Mouse (Mus musculus): ENCODE measurements at regions not wholly inside any gene's neighbourhood (a gene's known extent, or its start where the extent isn't known, plus 50 kb on each side); places are given as distances from the start of the nearest gene placed in this dataset.

DNA sequence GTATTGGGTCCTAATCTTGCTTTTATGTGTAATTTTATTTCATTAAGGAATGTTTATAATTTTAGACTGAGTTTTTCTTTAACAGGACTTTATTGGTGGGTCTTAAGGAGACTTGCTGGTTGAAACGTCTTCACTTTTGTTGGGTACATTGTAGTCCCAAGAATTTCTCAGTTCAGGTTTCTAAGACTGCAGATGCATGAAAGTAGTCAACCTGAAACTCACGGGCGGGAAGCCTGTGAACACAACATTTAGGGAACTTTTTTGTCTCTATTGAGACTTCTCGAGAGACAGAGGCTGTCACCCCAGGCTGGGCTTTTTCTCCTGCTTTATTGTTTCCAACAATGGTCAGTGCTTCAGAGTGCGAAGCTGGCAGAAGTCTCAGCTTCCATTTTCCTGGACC, 152.5 kb upstream of the Ankrd55 start:
- Histone ChIP-seq H3K4me1 (ENCODE audit: control insufficient read depth in 2 of 2, insufficient read depth in 2 of 2, low read length in 2 of 2, poor library complexity in 1 of 2) (no peaks in the 10 kb centered on the region), H3K9me3 (ENCODE audit: control insufficient read depth, insufficient read depth, low read depth, low read length) (no peaks in the 10 kb centered on the region; the same call in 1 of the 2 replicates), H3K27ac (ENCODE audit: insufficient read depth, low read depth, low read length, poor library complexity, severe bottlenecking) (no peak overlapping the region), H3K9ac (ENCODE audit: insufficient read depth, low read depth, low read length, poor library complexity, severe bottlenecking) (no peak overlapping the region), H3K4me3 (ENCODE audit: insufficient read depth in 1 of 2, low read depth in 1 of 2, low read length in 2 of 2, poor library complexity in 1 of 2, severe bottlenecking in 1 of 2) (no peak overlapping the region), H3K36me3 (ENCODE audit: control insufficient read depth, insufficient read depth, low read length, poor library complexity, severe bottlenecking) (no peaks in the 10 kb centered on the region)
- in situ Hi-C loops (cut with MboI; ENCODE audit: low sequenced_read_pairs in 2 of 2, unreplicated experiment in 2 of 2), result no loop called here
- TF ChIP-seq ZNF384 (IDR thresholded peaks at IDR 0.05; ENCODE audit: low read depth, low read length) (no peak), ZC3H11A (IDR thresholded peaks at IDR 0.05; ENCODE audit: borderline replicate concordance, low read depth, low read length) (no peak), MAFK (IDR thresholded peaks at IDR 0.05; ENCODE audit: insufficient read depth, low read depth, low read length) (no peak), CHD2 (IDR thresholded peaks at IDR 0.05; ENCODE audit: low read depth, low read length) (no peak), HCFC1 (IDR thresholded peaks at IDR 0.05; ENCODE audit: borderline replicate concordance, insufficient read depth, low read length) (no peak)
- DNase-seq (ENCODE audit: low read depth, low spot score), result no peak

DNA sequence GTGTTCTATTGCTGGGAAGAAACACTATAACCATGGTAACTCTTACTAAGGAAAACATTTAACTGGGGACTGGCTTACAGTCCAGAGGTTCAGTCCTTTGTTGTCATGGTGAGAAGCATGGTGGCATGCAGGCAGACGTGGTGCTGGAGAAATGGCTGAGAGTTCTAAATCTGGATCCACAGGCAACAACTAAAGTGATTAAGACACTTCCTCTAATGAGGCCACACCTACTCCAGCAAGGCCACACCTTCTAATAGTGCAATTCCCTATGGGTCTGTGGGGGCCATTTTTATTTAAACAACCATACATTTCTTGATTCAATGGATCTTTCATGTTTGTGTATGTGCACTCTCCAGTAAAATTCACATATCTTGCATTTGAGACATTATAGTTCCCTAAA, 151.4 kb upstream of the Ankrd55 start:
- in situ Hi-C loops (cut with MboI; ENCODE audit: low sequenced_read_pairs in 2 of 2, unreplicated experiment in 2 of 2), result no loop called here
- Histone ChIP-seq H3K27ac (ENCODE audit: insufficient read depth, low read depth, low read length, poor library complexity, severe bottlenecking) (no peak overlapping the region), H3K36me3 (ENCODE audit: control insufficient read depth, insufficient read depth, low read length, poor library complexity, severe bottlenecking) (no peaks in the 10 kb centered on the region), H3K4me1 (ENCODE audit: control insufficient read depth in 2 of 2, insufficient read depth in 2 of 2, low read length in 2 of 2, poor library complexity in 1 of 2) (no peaks in the 10 kb centered on the region), H3K9ac (ENCODE audit: insufficient read depth, low read depth, low read length, poor library complexity, severe bottlenecking) (no peak overlapping the region), H3K4me3 (ENCODE audit: insufficient read depth in 1 of 2, low read depth in 1 of 2, low read length in 2 of 2, poor library complexity in 1 of 2, severe bottlenecking in 1 of 2) (no peak overlapping the region), H3K9me3 (ENCODE audit: control insufficient read depth, insufficient read depth, low read depth, low read length) (no peaks in the 10 kb centered on the region; the same call in 1 of the 2 replicates)
- DNase-seq (ENCODE audit: low read depth, low spot score), result no peak
- no peak for TF ChIP-seq MAFK (IDR thresholded peaks at IDR 0.05; ENCODE audit: insufficient read depth, low read depth, low read length)
- TF ChIP-seq ZNF384 (IDR thresholded peaks at IDR 0.05; ENCODE audit: low read depth, low read length), result no peak
- no peak for TF ChIP-seq CHD2 (IDR thresholded peaks at IDR 0.05; ENCODE audit: low read depth, low read length)
- TF ChIP-seq ZC3H11A (IDR thresholded peaks at IDR 0.05; ENCODE audit: borderline replicate concordance, low read depth, low read length), result no peak
- no peak for TF ChIP-seq HCFC1 (IDR thresholded peaks at IDR 0.05; ENCODE audit: borderline replicate concordance, insufficient read depth, low read length)

- DNase-seq (ENCODE audit: low read depth, low spot score), result no peak
- Histone ChIP-seq H3K9me3 (ENCODE audit: control insufficient read depth, insufficient read depth, low read depth, low read length) (no peaks in the 10 kb centered on the region; the same call in 1 of the 2 replicates), H3K4me1 (ENCODE audit: control insufficient read depth in 2 of 2, insufficient read depth in 2 of 2, low read length in 2 of 2, poor library complexity in 1 of 2) (no peaks in the 10 kb centered on the region; a peak in 1 of 4 replicates), H3K36me3 (ENCODE audit: control insufficient read depth, insufficient read depth, low read length, poor library complexity, severe bottlenecking) (no peaks in the 10 kb centered on the region), H3K9ac (ENCODE audit: insufficient read depth, low read depth, low read length, poor library complexity, severe bottlenecking) (no peak overlapping the region), H3K4me3 (ENCODE audit: insufficient read depth in 1 of 2, low read depth in 1 of 2, low read length in 2 of 2, poor library complexity in 1 of 2, severe bottlenecking in 1 of 2) (no peak overlapping the region), H3K27ac (ENCODE audit: insufficient read depth, low read depth, low read length, poor library complexity, severe bottlenecking) (no peak overlapping the region)
- TF ChIP-seq CHD2 (IDR thresholded peaks at IDR 0.05; ENCODE audit: low read depth, low read length), result no peak
- no peak for TF ChIP-seq MAFK (IDR thresholded peaks at IDR 0.05; ENCODE audit: insufficient read depth, low read depth, low read length)
- TF ChIP-seq ZC3H11A (IDR thresholded peaks at IDR 0.05; ENCODE audit: borderline replicate concordance, low read depth, low read length), result no peak
- no peak for TF ChIP-seq ZNF384 (IDR thresholded peaks at IDR 0.05; ENCODE audit: low read depth, low read length)
- no peak for TF ChIP-seq HCFC1 (IDR thresholded peaks at IDR 0.05; ENCODE audit: borderline replicate concordance, insufficient read depth, low read length)
- in situ Hi-C loops (cut with MboI; ENCODE audit: low sequenced_read_pairs in 2 of 2, unreplicated experiment in 2 of 2), result no loop called here
Measured at GRCm38 (mm10) chr13:112140871-112141270, 147.4 kb upstream of the Ankrd55 start.

- Histone ChIP-seq H3K9me3 (ENCODE audit: control insufficient read depth, insufficient read depth, low read depth, low read length) (no peaks in the 10 kb centered on the region), H3K4me3 (ENCODE audit: insufficient read depth in 1 of 2, low read depth in 1 of 2, low read length in 2 of 2, poor library complexity in 1 of 2, severe bottlenecking in 1 of 2) (no peak overlapping the region), H3K4me1 (ENCODE audit: control insufficient read depth in 2 of 2, insufficient read depth in 2 of 2, low read length in 2 of 2, poor library complexity in 1 of 2) (no peaks in the 10 kb centered on the region; a peak in 1 of 4 replicates), H3K9ac (ENCODE audit: insufficient read depth, low read depth, low read length, poor library complexity, severe bottlenecking) (no peak overlapping the region), H3K36me3 (ENCODE audit: control insufficient read depth, insufficient read depth, low read length, poor library complexity, severe bottlenecking) (no peaks in the 10 kb centered on the region), H3K27ac (ENCODE audit: insufficient read depth, low read depth, low read length, poor library complexity, severe bottlenecking) (no peak overlapping the region)
- no peak for DNase-seq (ENCODE audit: low read depth, low spot score)
- in situ Hi-C loops (cut with MboI; ENCODE audit: low sequenced_read_pairs in 2 of 2, unreplicated experiment in 2 of 2), result no loop called here
- TF ChIP-seq MAFK (IDR thresholded peaks at IDR 0.05; ENCODE audit: insufficient read depth, low read depth, low read length) (no peak), ZNF384 (IDR thresholded peaks at IDR 0.05; ENCODE audit: low read depth, low read length) (no peak), HCFC1 (IDR thresholded peaks at IDR 0.05; ENCODE audit: borderline replicate concordance, insufficient read depth, low read length) (no peak), ZC3H11A (IDR thresholded peaks at IDR 0.05; ENCODE audit: borderline replicate concordance, low read depth, low read length) (no peak)
Measured at GRCm38 (mm10) chr13:112144393-112145348, 143.6 kb upstream of the Ankrd55 start.

Data from ES-E14 (cell line).